Mouse (Mus musculus) kidney, postnatal 10 days (tissue): ENCODE measurements around the gene Tnni1.
A peak's percentile ranks its signal among the peaks of the same experiment; 100 is the strongest.

Experiments
- DNase-seq: peaks from one replicate; pipeline ENCODE4 v3.0.0; 2021; ENCODE audit warnings: mixed read lengths

The Tnni1 gene

GRCm38 (mm10) chr1:135778780-135779535 is at the start of gene Tnni1:
Gene Tnni1 (plus strand): TSS chr1:135779434.
- peak; percentile 67 for DNase-seq

GRCm38 (mm10) chr1:135729821-135730220 is 49.4 kb upstream of the Tnni1 start:
- no peak for DNase-seq

GRCm38 (mm10) chr1:135730296-135730695 is 48.9 kb upstream of the Tnni1 start:
- DNase-seq = peak; percentile 53

- DNase-seq = no peak
These were observed 47.8 kb upstream of the Tnni1 start for GRCm38 (mm10) chr1:135731393-135731792.

- peak; percentile 71 for DNase-seq
These were observed 47.1 kb upstream of the Tnni1 start for GRCm38 (mm10) chr1:135731897-135732684.

GRCm38 (mm10) chr1:135734225-135734937 is 44.9 kb upstream of the Tnni1 start:
- peak; percentile 66 for DNase-seq

- peak; percentile 47 for DNase-seq
These were observed 43.8 kb upstream of the Tnni1 start for GRCm38 (mm10) chr1:135735460-135735859.

- peak; percentile 54 for DNase-seq
These were observed 34.2 kb upstream of the Tnni1 start for GRCm38 (mm10) chr1:135744987-135745386.

GRCm38 (mm10) chr1:135746248-135746647 is 33.0 kb upstream of the Tnni1 start:
- DNase-seq = no peak

GRCm38 (mm10) chr1:135752737-135753348 is 26.4 kb upstream of the Tnni1 start:
- DNase-seq = peak; percentile 97

GRCm38 (mm10) chr1:135755287-135755686 is 23.9 kb upstream of the Tnni1 start:
- peak; percentile 72 for DNase-seq

GRCm38 (mm10) chr1:135755913-135756312 is 23.3 kb upstream of the Tnni1 start:
- DNase-seq = no peak

- no peak for DNase-seq
These were observed 21.9 kb upstream of the Tnni1 start for GRCm38 (mm10) chr1:135757287-135757686.

GRCm38 (mm10) chr1:135759685-135760084 is 19.5 kb upstream of the Tnni1 start:
- no peak for DNase-seq

GRCm38 (mm10) chr1:135760216-135760615 is 19.0 kb upstream of the Tnni1 start:
- no peak for DNase-seq

- DNase-seq = no peak
These were observed 17.5 kb upstream of the Tnni1 start for GRCm38 (mm10) chr1:135761728-135762127.

- DNase-seq = peak; percentile 77
These were observed 15.6 kb upstream of the Tnni1 start for GRCm38 (mm10) chr1:135763503-135764205.

- DNase-seq = no peak
These were observed 15.1 kb upstream of the Tnni1 start for GRCm38 (mm10) chr1:135764206-135764528.

- DNase-seq = peak; percentile 90
These were observed 13.3 kb upstream of the Tnni1 start, which contains the start of gene Phlda3 for GRCm38 (mm10) chr1:135765645-135766591. Gene Phlda3 (plus strand): TSS chr1:135766119.

- no peak for DNase-seq
These were observed 12.5 kb upstream of the Tnni1 start for GRCm38 (mm10) chr1:135766592-135767306.
